Mouse (Mus musculus): Measurements from ENCODE around the gene Exoc6b.

Gene Exoc6b

DNA sequence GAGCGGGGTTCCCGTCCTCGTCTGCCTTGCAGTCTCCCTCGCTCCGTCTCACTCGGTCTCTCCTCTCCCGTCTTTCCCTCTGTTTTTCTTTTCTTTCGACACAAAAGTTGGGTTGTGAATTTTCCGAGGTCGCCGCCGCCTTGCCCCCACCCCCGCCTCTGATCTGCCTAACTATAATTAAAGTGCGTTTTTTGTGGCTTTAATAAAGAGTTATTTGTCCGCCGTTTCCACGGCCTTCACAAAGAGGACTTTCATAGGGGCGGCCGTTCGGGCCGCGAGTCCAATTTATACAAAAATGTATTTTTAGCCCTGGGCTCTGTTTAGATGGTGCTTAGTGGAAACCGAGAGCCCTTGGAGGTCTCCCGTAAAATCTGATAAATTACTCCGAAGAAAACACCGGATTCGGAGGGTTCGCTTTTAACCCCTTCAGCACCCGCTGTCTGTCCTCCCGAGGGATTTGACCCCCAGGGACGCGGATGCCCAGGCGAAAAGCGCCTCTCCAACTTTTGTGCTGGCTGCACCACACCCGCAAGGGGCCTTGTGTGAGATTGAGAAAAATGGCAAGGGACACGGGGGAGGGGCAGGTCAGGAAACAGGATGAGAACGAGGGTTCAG lies 483.5 kb downstream of the Exoc6b start:
- DNase-seq (ENCODE audit: low spot score): no peak

DNA sequence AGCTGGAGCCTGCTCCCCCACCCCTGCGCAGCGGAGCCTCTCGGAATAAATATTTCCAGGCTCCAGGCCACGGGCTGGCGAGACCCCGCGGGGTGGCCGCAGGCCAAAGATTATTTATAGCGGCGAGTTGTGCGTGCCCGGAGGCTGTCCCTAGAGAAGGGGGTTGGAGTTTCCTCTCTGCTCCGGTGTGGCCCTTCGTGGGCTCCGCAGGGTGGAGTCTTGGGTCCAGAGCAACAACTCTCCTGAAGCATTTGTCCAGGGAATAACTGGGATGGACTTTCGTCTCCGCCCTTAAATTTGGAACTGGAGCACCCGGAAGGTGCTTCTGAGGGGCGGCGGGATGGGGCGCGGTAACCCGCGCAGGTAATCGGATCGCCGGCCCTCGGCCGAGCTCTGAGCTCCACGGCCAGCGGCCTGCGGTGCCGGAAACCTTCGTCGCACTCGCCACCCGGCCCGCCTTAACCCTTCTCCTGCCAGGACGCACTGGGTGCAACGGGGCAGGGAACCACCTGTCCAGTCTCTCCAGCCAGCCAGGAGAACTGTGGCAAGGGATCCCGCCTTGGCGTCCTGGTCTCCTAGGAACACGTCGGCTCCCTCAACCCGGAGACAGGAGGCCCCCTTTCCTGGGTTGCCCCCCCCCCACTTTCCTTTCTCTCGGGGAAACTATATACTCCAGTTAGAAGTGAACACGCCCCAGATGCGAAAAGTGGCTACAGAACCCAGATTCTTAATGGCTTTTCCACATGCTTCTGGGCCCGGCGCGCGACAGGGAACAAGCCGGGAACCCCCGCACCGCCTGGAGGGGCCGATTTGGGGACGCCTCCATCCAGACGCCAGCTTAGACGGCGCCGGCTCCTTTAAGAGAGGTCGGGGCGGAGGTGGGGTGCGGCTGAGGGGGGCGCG lies 484.3 kb downstream of the Exoc6b start:
- no peak for DNase-seq (ENCODE audit: low spot score)

DNA sequence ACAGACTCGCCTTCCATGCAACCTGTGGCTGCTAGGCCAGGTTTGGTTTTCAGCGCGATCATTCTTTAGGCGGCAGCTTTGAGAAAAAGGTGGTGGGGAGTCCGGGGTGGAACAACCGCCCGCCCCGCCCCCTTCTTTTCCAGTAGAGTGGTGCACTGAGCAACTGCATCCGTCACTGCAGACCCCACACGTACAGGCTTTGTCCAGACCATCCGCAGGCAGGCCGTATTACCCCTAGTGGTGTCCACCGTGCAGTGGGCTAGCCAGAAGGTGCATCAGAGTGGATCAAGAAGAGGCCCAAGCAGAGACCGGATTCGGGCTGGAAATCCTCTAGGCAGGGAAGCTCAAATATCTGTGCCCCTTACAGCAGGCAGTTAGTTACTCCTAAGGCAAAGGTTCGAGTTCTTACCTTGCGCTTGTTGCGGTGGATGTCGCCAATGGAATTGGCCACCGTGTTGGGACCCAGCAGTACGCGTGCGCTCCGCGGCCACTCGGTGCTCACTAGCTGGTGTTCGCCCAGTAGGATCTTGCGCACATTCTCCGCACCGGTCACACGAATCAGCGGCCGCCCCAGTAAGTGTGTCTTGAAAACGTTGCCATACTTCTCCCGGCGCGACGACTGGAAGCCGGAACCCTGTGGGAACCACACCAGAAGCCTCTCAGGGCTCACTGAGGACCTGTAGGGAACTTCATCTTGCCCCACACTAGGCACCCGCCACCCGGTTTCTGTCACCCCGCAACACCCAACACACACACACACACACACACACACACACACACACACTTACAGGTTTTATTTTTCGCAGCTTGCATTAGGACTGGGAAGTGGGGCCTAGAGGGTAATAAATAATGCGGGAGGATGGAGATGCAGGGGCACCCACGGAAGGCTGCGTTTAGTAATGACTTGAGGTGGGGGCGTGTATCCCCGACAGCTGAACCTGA lies 485.2 kb downstream of the Exoc6b start:
- no peak for DNase-seq (ENCODE audit: low spot score)

DNA sequence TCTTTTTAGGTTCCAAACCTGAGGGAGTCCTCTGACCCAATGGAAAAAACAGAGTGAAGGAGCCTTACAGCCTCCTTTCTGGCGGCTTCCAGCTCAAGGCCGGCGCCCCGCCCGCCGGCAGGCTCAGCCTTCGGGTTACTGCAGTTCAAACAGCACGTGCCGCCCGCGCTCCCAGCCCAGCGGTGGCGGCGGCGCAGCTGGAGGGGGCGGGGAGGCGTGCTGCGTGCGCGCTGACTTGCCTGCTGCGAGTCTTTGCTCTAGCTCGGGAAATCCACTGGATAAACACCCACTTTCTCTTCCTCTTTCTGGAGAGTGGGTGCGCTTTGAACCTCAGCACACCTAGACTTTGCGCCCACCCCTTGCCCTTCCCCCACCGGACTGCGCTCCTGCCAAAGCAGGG lies 485.9 kb downstream of the Exoc6b start:
- DNase-seq (ENCODE audit: low spot score): peak; percentile 69

DNA sequence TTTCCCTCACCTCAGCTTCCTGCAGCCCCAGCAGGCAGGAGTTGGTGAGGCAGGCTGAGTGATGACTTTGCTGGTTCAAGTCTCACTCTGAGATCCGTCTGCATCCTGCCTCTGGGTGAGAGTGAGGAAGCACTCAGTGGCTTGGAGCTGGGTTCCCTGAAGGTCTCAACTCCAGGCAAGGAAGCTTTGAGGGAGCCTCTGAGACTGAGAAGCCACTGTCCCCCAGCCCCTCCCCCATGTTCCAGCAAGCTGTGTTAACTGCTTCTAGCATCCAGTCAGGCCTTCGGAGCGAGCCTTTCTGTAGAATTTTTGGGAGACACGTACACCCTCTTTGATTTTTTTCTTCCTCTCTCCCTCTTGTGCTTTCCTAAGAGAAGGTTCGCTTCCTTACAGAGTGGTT lies 486.5 kb downstream of the Exoc6b start:
- no peak for DNase-seq (ENCODE audit: low spot score)

DNA sequence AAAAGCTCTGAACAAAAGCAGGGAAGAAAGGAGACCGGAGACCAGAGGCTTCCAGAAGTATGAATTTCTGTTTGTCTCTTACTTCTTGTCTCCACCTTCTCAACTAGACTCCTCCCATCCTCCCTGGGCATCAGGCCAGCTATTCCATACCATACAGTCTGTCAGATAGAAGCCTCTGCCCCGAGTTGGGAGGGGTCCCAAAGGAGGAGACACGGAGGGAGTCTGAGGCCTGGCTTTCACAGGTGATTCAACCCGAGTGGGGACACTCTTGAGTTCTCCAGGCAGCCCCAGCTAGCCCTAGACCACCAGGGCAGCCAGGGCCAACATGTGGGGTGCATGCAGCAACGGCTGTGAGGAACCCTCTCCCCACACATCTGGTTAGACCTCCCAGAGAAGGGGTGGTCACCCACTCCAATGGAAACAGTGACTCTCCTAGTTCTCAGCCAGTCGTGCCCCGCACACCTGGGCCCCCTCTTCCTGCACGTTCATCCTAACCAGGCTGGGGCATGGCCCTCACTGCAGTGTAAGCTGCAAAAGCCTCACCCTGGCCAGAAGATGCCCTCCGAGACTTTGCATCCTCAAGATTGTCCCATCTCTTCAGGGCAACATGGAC lies 487.4 kb downstream of the Exoc6b start:
- DNase-seq (ENCODE audit: low spot score): no peak

DNA sequence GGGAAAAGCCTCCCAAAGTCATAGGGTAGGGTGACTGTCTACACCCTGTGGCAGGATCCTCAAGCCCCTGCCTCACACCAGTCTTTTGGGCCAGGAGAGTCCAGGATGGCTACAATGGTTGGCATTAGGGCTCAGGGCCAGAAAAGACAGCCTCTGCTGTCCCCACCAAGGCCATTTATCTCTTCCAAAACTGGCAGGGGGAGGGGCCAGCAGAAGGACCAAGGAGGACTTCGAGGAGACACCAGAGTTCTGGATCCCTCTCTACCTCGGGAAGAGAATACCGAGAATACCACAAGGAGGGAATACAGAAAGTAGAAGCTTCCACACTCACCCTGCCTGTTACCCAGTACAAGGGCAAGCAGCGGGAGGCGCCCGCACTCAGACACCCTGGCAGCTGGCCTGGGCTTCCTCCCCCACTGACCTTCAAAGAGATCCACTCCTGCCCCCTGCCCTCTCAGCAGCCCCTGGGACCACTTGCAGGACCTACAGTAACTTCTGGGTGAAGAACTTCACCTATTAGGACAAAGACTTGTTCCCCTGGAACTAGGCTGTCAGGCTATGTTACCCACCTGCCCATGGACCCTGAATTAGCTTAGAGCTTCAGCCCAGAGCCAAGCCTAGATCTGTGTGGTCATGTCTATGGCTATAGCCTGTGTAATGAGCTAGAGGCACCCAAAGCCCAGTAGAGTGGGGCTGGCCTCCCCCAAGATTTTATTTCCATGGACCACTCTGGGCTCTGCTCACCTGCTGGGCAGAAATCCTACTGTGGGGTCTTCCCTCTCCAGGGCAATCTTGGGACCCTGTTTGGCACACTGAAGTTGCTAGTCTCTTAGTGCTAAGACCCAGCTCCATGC lies 488.1 kb downstream of the Exoc6b start:
- DNase-seq (ENCODE audit: low spot score): no peak

DNA sequence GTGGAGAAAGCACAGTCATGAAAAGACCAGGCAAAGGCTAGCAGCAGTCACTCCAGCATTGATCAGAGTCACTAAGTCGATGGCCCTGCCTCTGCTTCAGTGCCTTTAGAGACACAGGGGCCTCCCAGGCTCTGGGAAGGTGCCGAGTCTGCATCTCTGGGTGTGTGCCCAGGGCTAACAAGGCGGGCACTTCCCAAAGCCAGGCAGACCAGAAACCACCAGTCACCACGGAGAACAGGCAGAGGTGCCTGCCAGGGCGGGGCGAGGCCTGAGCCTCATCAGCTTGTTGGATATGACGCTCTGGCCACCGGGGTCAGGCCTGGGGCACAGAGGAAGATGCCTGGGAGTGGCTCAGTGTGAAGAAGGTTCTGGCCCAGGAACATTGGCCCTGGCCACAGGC lies 489.8 kb downstream of the Exoc6b start:
- no peak for DNase-seq (ENCODE audit: low spot score)

DNA sequence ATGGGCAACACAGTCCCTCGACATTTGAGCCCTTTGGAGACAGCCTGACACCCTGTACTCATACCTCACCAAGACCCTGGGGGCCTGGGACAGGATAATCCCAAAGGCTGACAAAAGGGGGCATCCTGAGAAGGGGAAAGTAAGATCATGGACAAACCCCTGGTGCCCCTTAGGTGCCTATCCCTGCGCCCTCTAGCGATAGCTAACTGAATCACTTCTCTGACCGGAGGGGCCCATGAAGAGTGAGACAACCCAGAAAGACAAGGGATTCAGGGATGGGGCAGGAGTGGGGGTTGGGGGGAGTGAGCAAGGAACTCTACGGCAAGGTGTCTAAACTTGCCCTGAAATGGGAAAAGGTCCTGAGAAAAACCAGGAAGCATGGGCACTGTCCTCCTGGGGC lies 490.4 kb downstream of the Exoc6b start:
- DNase-seq (ENCODE audit: low spot score): no peak

DNA sequence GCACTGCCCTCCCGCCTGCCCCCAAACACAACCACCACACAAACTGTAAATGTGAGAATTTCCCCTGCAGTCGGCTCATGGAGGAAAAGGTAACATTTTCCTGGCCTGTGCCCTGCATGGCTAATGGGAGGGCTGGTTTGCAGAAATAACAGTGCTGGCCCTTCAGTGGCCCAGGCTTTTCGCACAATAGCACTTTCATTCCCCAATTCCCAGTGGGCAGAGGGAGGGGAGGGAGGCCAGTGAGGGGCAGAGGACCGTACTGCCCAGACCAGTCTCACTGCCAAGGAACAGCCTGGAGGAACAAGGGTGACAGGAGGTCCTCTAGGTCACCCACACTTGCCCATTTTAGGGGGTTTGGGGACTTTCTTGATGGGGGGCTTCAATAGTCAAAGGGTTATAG lies 491.4 kb downstream of the Exoc6b start:
- no peak for DNase-seq (ENCODE audit: low spot score)

DNA sequence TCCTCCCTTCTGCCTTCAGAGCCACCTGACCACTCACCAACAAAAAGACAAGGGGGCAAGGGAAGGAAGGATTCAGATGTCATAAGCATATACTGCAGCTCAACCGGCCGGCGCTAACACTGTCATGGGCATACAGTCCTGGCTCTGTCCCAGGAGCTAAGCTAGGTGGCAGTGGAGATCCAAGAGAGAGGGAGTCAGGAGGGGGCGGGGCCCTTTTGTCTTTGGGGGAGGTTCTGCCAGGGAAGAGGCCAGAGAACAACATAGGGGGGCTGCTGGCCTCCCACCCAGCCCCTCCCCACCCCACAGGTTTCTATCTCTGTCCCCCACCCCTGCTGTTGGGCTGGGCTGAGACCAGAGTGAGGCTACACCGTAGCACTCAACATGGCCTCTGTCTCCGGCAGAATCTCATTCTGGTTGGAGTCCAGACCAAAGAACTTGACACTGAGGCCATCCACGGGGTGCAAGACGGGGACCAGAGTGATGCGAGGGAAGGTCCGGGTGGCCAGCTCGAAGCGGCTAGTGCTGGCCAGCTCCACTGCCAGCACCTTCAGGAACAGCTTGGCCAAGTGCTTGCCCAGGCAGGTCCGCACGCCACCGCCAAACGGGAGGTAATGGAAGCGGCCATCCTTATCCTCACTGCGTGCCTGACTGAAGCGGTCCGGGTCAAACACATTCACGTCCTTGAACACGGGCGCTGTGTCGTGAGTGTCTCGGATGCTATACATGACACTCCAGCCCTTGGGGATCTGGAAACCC lies 495.2 kb downstream of the Exoc6b start:
- no peak for DNase-seq (ENCODE audit: low spot score)

DNA sequence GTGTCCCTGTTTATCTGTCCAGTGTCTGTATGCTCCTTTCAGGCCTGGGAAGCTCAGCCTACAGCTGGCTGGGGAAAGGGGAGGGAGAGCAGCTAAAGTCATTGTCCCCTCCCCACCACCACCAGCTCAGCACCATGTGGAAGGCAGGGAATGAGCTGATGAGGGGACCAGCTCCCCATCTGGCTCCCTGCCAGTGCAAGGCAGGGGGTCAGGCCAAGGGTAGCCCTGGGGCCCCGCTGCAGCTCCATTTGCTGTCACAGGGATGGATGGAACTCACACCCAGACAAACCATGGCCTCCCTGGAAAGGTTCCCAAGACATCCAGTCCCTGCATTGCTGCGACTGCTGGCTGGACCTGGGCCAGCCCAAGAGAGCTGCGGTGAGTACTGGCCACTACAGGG lies 499.3 kb downstream of the Exoc6b start:
- no peak for DNase-seq (ENCODE audit: low spot score)

DNA sequence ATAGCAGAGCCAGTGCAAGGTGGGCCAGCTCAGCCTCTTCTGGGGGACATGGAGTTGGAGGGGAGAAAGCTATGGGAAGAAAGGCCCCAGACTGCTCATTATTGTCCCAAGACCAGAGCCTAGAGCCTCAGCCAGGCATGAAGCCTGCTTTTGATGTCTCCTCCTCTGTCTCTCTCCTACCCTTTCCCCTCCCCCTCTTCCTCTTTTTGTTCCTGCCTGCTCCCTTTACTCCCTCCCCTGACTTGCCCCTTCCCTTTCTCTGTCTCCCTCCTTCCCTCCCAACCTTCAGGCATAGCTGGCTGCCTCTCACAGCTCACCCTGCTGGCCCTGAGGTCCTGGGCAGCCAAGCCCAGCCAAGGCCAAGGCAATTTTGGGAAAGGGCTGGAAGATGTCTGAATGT lies 499.7 kb downstream of the Exoc6b start:
- no peak for DNase-seq (ENCODE audit: low spot score)

DNA sequence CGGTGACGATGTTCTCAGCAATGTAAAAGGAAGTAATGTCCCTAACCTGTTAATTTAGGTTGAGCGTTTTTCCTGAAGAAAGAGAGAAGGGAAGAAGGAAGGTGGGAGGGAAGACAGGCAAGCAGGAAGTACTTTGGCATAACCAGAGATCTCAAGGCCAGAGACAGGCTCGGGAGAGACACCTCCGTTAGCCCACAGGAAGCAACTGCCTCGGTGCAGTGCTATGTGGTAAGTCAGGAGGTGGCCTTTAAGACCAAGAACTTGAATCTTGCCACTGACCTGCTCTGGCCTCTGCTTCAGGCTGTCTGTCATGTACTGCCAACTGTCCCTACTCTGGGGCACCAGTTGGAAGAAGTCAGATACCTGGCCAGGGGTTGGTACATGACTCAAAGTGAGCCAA lies 500.4 kb downstream of the Exoc6b start:
- DNase-seq (ENCODE audit: low spot score): no peak

All from ovary, postnatal 14 days (tissue).